Mouse (Mus musculus) limb, embryonic 13.5 days (tissue): ENCODE results near the gene Rnf186. TPM values are rescaled to one million over a fixed set of nuclear protein-coding genes. Genes with fewer than 3 reads are reported as not detected.

Experiments used
- ATAC-seq: fragments of 200-750 bp; cut with Nextera tagmentation; 2 replicates; pipeline ENCODE4 v1.8.0; 2017; ENCODE audit warnings: low read depth, moderate number of reproducible peaks, moderate TSS enrichment; ENCODE audit not compliant: low FRiP score
- H3K27ac ChIP-seq: fragments of 300-500 bp; sonication (generic); 2 replicates; pipeline ENCODE4 v1.5.1; 2015; ENCODE audit warnings: inconsistent platforms, mild to moderate bottlenecking, moderate library complexity
- H3K27me3 ChIP-seq: fragments of 300-500 bp; sonication (generic); 2 replicates; pipeline ENCODE4 v1.6.1; 2015; ENCODE audit warnings: mild to moderate bottlenecking, inconsistent platforms
- H3K36me3 ChIP-seq: fragments of 300-500 bp; sonication (generic); 2 replicates; pipeline ENCODE4 v1.6.1; 2015; ENCODE audit warnings: inconsistent platforms, mild to moderate bottlenecking, moderate library complexity
- H3K4me1 ChIP-seq: fragments of 300-500 bp; sonication (generic); 2 replicates; pipeline ENCODE4 v1.6.1; 2015; ENCODE audit warnings: inconsistent platforms
- H3K4me2 ChIP-seq: fragments of 300-500 bp; sonication (generic); replicated peaks from 2 replicates; pipeline ENCODE4 v1.6.1; 2015; ENCODE audit warnings: inconsistent platforms, mild to moderate bottlenecking, moderate library complexity
- H3K4me3 ChIP-seq: fragments of 300-500 bp; sonication (generic); 2 replicates; pipeline ENCODE4 v1.5.1; 2015; ENCODE audit warnings: moderate library complexity, mild to moderate bottlenecking, inconsistent platforms
- H3K9ac ChIP-seq: fragments of 300-500 bp; sonication (generic); 2 replicates; pipeline ENCODE4 v1.6.1; 2015; ENCODE audit warnings: mild to moderate bottlenecking, inconsistent platforms
- H3K9me3 ChIP-seq: fragments of 300-500 bp; sonication (generic); 2 replicates; pipeline ENCODE4 v1.6.1; 2016; ENCODE audit warnings: inconsistent platforms
- WGBS: fragments of 180-500 bp; shearing (Covaris S2); methylation state at CpG from one replicate; pipeline ENCODE4 v1.1.7; 2015; 5-methylcytosine and 5-hydroxymethylcytosine counted together
- polyA plus RNA-seq: library from polyadenylated mRNA; unstranded; fragments of >200 nt; fragmentation: Nextera tagmentation; extraction: Ambion mirVana; gene quantifications from 2 replicates; pipeline ENCODE4 v1.2.1, GENCODE M21; 2015

Rnf186 gene
- polyA plus RNA-seq, 1 experiment from 2014 or later: 0.27 TPM

GRCm38 (mm10) chr4:138997121-138997520, 30.2 kb downstream of the Rnf186 start:
- H3K9ac ChIP-seq: no peak overlapping the region
- H3K4me2 ChIP-seq: no peak overlapping the region
- ATAC-seq: no peak
- H3K9me3 ChIP-seq: no peaks in the 10 kb centered on the region
- H3K36me3 ChIP-seq: no peaks in the 10 kb centered on the region
- no peaks in the 10 kb centered on the region for H3K4me1 ChIP-seq
- WGBS: 80% methylated on average over 4 of the region's 4 CpGs
- H3K27me3 ChIP-seq: no peaks in the 10 kb centered on the region
- H3K27ac ChIP-seq: no peak overlapping the region
- H3K4me3 ChIP-seq: no peak overlapping the region

GRCm38 (mm10) chr4:138998611-138999010, 31.7 kb downstream of the Rnf186 start:
- Histone ChIP-seq H3K36me3 (no peaks in the 10 kb centered on the region), H3K4me1 (no peaks in the 10 kb centered on the region), H3K4me3 (no peak overlapping the region), H3K4me2 (no peak overlapping the region), H3K27ac (no peak overlapping the region), H3K9ac (no peak overlapping the region), H3K27me3 (no peaks in the 10 kb centered on the region), H3K9me3 (no peaks in the 10 kb centered on the region)
- no peak for ATAC-seq
- 78% methylated on average over 11 of the region's 11 CpGs for WGBS

- no peak for ATAC-seq
- WGBS: 65% methylated on average over 2 of the region's 2 CpGs
These were observed 34.1 kb downstream of the Rnf186 start for GRCm38 (mm10) chr4:139001026-139001425.

GRCm38 (mm10) chr4:139001433-139001832, 34.5 kb downstream of the Rnf186 start:
- WGBS: 30% methylated on average over 6 of the region's 6 CpGs
- no peak for ATAC-seq
- Histone ChIP-seq H3K9me3 (no peaks in the 10 kb centered on the region), H3K4me2 (no peak overlapping the region), H3K4me3 (no peak overlapping the region), H3K9ac (no peak overlapping the region), H3K4me1 (no peaks in the 10 kb centered on the region), H3K27me3 (no peaks in the 10 kb centered on the region), H3K27ac (no peak overlapping the region), H3K36me3 (no peaks in the 10 kb centered on the region)

More at GRCm38 (mm10) chr4:139001026-139001425, 34.1 kb downstream of the Rnf186 start:
- Histone ChIP-seq H3K4me2 (no peak overlapping the region), H3K9ac (no peak overlapping the region), H3K9me3 (no peaks in the 10 kb centered on the region), H3K36me3 (no peaks in the 10 kb centered on the region), H3K27me3 (no peaks in the 10 kb centered on the region), H3K4me1 (no peaks in the 10 kb centered on the region), H3K4me3 (no peak overlapping the region), H3K27ac (no peak overlapping the region)

GRCm38 (mm10) chr4:139004067-139004466, 37.2 kb downstream of the Rnf186 start:
- no peak for ATAC-seq
- Histone ChIP-seq H3K4me3 (no peak overlapping the region), H3K9ac (no peak overlapping the region), H3K9me3 (no peaks in the 10 kb centered on the region), H3K27me3 (no peaks in the 10 kb centered on the region), H3K27ac (no peak overlapping the region), H3K36me3 (no peaks in the 10 kb centered on the region), H3K4me2 (no peak overlapping the region), H3K4me1 (no peaks in the 10 kb centered on the region)
- WGBS: 80% methylated on average over 8 of the region's 8 CpGs

- H3K36me3 ChIP-seq: no peaks in the 10 kb centered on the region
- ATAC-seq: no peak
- H3K4me1 ChIP-seq: no peaks in the 10 kb centered on the region
- 65% methylated on average over 6 of the region's 6 CpGs for WGBS
- H3K9ac ChIP-seq: no peak overlapping the region
- H3K9me3 ChIP-seq: no peaks in the 10 kb centered on the region
- H3K4me2 ChIP-seq: no peak overlapping the region
- H3K27me3 ChIP-seq: no peaks in the 10 kb centered on the region
- H3K4me3 ChIP-seq: no peak overlapping the region
- no peak overlapping the region for H3K27ac ChIP-seq
These were observed 38.3 kb downstream of the Rnf186 start for GRCm38 (mm10) chr4:139005214-139005613.

GRCm38 (mm10) chr4:139007353-139007752, 40.4 kb downstream of the Rnf186 start:
- H3K9ac ChIP-seq: no peak overlapping the region
- WGBS: 88% methylated on average over 3 of the region's 3 CpGs
- H3K4me3 ChIP-seq: no peak overlapping the region
- no peaks in the 10 kb centered on the region for H3K27me3 ChIP-seq
- H3K4me1 ChIP-seq: no peaks in the 10 kb centered on the region
- H3K9me3 ChIP-seq: no peaks in the 10 kb centered on the region
- no peak for ATAC-seq
- H3K4me2 ChIP-seq: no peak overlapping the region
- no peak overlapping the region for H3K27ac ChIP-seq
- no peaks in the 10 kb centered on the region for H3K36me3 ChIP-seq

GRCm38 (mm10) chr4:139007981-139008536, 41.1 kb downstream of the Rnf186 start:
- 29% methylated on average over 6 of the region's 6 CpGs for WGBS
- Histone ChIP-seq H3K4me3 (no peak overlapping the region), H3K4me1 (no peaks in the 10 kb centered on the region), H3K27ac (no peak overlapping the region), H3K9ac (no peak overlapping the region), H3K27me3 (no peaks in the 10 kb centered on the region), H3K36me3 (no peaks in the 10 kb centered on the region), H3K9me3 (no peaks in the 10 kb centered on the region), H3K4me2 (no peak overlapping the region)
- ATAC-seq: no peak

- no peak for ATAC-seq
- Histone ChIP-seq H3K27me3 (no peaks in the 10 kb centered on the region), H3K4me1 (no peaks in the 10 kb centered on the region), H3K4me3 (no peak overlapping the region), H3K36me3 (no peaks in the 10 kb centered on the region), H3K9me3 (no peaks in the 10 kb centered on the region), H3K27ac (no peak overlapping the region), H3K4me2 (no peak overlapping the region), H3K9ac (no peak overlapping the region)
- 83% methylated on average over 13 of the region's 13 CpGs for WGBS
These were observed 44.3 kb downstream of the Rnf186 start for GRCm38 (mm10) chr4:139011201-139011702.

GRCm38 (mm10) chr4:139013281-139013680, 46.4 kb downstream of the Rnf186 start:
- Histone ChIP-seq H3K4me2 (no peak overlapping the region), H3K9ac (no peak overlapping the region), H3K9me3 (no peaks in the 10 kb centered on the region), H3K27ac (no peak overlapping the region), H3K4me3 (no peak overlapping the region), H3K4me1 (no peaks in the 10 kb centered on the region), H3K27me3 (no peaks in the 10 kb centered on the region), H3K36me3 (no peaks in the 10 kb centered on the region)
- WGBS: 87% methylated on average over 11 of the region's 11 CpGs
- ATAC-seq: no peak

GRCm38 (mm10) chr4:139014793-139015192, 47.9 kb downstream of the Rnf186 start:
- Histone ChIP-seq H3K27ac (no peak overlapping the region), H3K9ac (no peak overlapping the region), H3K4me2 (no peak overlapping the region), H3K4me1 (no peaks in the 10 kb centered on the region), H3K36me3 (no peaks in the 10 kb centered on the region), H3K27me3 (no peaks in the 10 kb centered on the region), H3K9me3 (no peaks in the 10 kb centered on the region), H3K4me3 (no peak overlapping the region)
- 80% methylated on average over 6 of the region's 6 CpGs for WGBS
- no peak for ATAC-seq
